Mouse (Mus musculus): ENCODE data around the gene Hist1h4j.
"Not testable (repeated sequence)": the region's sequence is repeated elsewhere in the genome, so short reads cannot be mapped to it uniquely, and the experiment has no call there.

Hist1h4j gene

DNA sequence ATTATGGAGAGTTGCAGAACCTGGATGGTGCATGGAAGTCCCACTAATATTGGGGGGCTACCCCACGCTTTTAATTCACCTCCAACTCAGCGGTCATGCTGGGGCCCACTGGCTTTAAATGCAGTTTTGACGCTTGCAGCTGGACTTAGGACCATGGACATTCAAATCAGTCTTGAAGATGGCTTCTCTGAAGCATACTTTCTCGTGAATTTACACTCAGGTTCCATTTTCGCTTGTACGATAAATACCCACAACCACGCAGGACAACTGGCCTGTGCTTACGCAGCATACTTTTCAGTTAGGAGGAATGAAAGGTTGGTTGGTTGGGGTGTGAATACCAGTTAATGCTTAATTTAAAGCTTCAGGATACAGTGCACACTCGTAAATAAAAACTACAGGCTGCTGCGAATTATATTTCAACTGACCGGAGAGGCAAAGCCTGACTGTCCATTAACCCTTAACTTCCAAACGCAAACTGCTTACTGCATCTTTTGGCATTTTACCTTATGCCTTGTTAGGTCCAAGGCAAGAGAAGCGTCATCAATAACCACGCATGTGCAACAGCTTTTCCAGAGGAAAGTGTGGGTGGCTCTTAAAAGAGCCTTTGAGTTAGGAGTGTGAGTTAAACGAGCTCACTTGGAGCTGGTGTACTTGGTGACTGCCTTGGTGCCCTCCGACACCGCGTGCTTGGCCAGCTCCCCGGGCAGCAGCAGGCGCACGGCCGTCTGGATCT, 19.6 kb upstream of the Hist1h4j start:
- no peaks in the 10 kb centered on the region for H3K36me3 ChIP-seq (ENCODE audit: insufficient read depth, low read length)
- H3K4me1 ChIP-seq (replicated peaks; ENCODE audit: low read depth, low read length): peaks cover 31% of the 10 kb centered on the region
- no peak for TF ChIP-seq POU5F1 (IDR thresholded peaks at IDR 0.05; ENCODE audit: borderline replicate concordance, low read length)
- no peak for TF ChIP-seq CTCF (conservative IDR thresholded peaks at IDR 0.05; ENCODE audit: low read length)
- peak overlapping the region; percentile 76 for H3K4me3 ChIP-seq (replicated peaks; ENCODE audit: low read length)
- no peaks in the 10 kb centered on the region for H3K9me3 ChIP-seq (ENCODE audit: low read length)
- no peaks in the 10 kb centered on the region for H3K27me3 ChIP-seq (ENCODE audit: insufficient read depth, low read length)

DNA sequence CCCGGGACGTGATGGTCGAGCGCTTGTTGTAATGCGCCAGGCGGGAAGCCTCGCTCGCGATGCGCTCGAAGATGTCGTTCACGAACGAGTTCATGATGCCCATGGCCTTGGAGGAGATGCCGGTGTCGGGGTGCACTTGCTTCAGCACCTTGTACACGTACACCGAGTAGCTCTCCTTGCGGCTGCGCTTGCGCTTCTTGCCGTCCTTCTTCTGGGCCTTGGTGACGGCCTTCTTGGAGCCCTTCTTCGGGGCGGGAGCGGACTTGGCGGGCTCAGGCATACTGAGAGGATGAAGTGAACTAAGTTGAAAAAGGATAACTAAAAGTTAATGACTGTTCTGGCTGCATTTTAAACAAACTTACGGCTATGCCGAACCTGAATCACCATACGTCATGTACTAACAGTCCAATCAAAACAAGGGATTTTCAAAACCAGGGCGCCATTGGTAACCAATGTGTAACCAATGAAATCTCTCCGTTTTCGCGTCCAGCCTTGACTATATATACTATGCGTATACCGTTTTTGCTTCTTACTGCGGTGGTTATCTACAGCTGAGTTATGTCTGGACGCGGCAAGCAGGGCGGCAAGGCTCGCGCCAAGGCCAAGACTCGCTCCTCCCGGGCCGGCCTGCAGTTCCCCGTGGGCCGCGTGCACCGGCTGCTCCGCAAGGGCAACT, 18.9 kb upstream of the Hist1h4j start, which contains the start of the genes Hist1h2bl and Hist1h2ai:
TSS of gene Hist1h2bl (minus strand) at position 280 of the 676 bp plus-strand sequence.
TSS of gene Hist1h2ai (plus strand) at position 559 of the 676 bp plus-strand sequence.
- Histone ChIP-seq H3K4me3 (replicated peaks; ENCODE audit: low read length) (peak within 1 kb of the TSS; percentile 76), H3K4me1 (replicated peaks; ENCODE audit: low read depth, low read length) (peaks cover 36% of the 10 kb centered on the region)
- H3K36me3 ChIP-seq (ENCODE audit: insufficient read depth, low read length); H3K9me3 ChIP-seq (ENCODE audit: low read length); H3K27me3 ChIP-seq (ENCODE audit: insufficient read depth, low read length): not testable (repeated sequence)

- not testable (repeated sequence) for H3K27me3 ChIP-seq (ENCODE audit: insufficient read depth, low read length); H3K36me3 ChIP-seq (ENCODE audit: insufficient read depth, low read length); H3K9me3 ChIP-seq (ENCODE audit: low read length)
- peaks cover 29% of the 10 kb centered on the region for H3K4me1 ChIP-seq (replicated peaks; ENCODE audit: low read depth, low read length)
- peak overlapping the region; percentile 75 for H3K4me3 ChIP-seq (replicated peaks; ENCODE audit: low read length)
Observed at GRCm38 (mm10) chr13:21716540-21717391, 18.1 kb upstream of the Hist1h4j start.

DNA sequence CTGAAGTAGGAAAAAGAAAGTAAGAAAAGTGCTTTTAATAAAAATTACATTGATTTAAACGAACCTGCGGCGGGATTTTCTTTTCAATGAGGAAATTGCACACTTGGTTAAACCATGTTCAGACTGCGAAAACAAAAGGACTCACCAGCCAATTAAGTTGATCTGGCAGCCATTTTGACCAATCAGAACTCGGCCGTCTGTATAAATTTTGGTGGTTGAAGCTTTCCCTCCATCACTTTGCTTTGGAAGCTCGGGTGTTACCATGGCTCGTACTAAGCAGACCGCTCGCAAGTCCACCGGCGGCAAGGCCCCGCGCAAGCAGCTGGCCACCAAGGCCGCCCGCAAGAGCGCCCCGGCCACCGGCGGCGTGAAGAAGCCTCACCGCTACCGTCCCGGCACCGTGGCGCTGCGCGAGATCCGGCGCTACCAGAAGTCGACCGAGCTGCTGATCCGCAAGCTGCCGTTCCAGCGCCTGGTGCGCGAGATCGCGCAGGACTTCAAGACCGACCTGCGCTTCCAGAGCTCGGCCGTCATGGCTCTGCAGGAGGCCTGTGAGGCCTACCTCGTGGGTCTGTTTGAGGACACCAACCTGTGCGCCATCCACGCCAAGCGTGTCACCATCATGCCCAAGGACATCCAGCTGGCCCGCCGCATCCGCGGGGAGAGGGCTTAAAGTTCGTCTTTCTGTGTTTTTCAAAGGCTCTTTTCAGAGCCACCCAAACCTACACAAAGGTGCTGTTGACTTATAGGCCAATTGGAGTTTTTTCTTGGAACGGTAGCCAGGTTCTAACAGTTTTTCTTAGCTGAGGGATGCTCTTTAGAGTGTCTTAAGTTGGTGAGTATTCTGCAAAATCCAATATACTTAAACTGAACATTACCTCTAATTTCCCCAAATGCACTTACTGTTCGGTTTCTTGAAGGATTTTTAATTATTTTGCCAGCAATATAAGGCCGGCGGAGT, 17.2 kb upstream of the Hist1h4j start, which contains the start of gene Hist1h3h:
TSS of gene Hist1h3h (plus strand) at position 263 of the 961 bp plus-strand sequence.
- H3K27me3 ChIP-seq (ENCODE audit: insufficient read depth, low read length); H3K36me3 ChIP-seq (ENCODE audit: insufficient read depth, low read length); H3K9me3 ChIP-seq (ENCODE audit: low read length): not testable (repeated sequence)
- Histone ChIP-seq H3K4me3 (replicated peaks; ENCODE audit: low read length) (peak within 1 kb of the TSS; percentile 75), H3K4me1 (replicated peaks; ENCODE audit: low read depth, low read length) (peaks cover 30% of the 10 kb centered on the region)

- H3K4me3 ChIP-seq (replicated peaks; ENCODE audit: low read length): peak overlapping the region; percentile 75
Observed at GRCm38 (mm10) chr13:21718381-21719080, 16.3 kb upstream of the Hist1h4j start.

GRCm38 (mm10) chr13:21721107-21721756, 13.6 kb upstream of the Hist1h4j start:
- peak overlapping the region; percentile 66 for H3K4me3 ChIP-seq (replicated peaks; ENCODE audit: low read length)
- H3K27me3 ChIP-seq (ENCODE audit: insufficient read depth, low read length); H3K36me3 ChIP-seq (ENCODE audit: insufficient read depth, low read length): not testable (repeated sequence)

More at GRCm38 (mm10) chr13:21718381-21719080, 16.3 kb upstream of the Hist1h4j start:
- Histone ChIP-seq H3K27me3 (ENCODE audit: insufficient read depth, low read length) (no peaks in the 10 kb centered on the region), H3K9me3 (ENCODE audit: low read length) (no peaks in the 10 kb centered on the region), H3K4me1 (replicated peaks; ENCODE audit: low read depth, low read length) (peaks cover 30% of the 10 kb centered on the region), H3K36me3 (ENCODE audit: insufficient read depth, low read length) (no peaks in the 10 kb centered on the region)
- TF ChIP-seq NANOG (IDR thresholded peaks at IDR 0.05; ENCODE audit: borderline replicate concordance, low read length) (no peak), CTCF (conservative IDR thresholded peaks at IDR 0.05; ENCODE audit: low read length) (no peak), POU5F1 (IDR thresholded peaks at IDR 0.05; ENCODE audit: borderline replicate concordance, low read length) (no peak)

GRCm38 (mm10) chr13:21721757-21722372, 13.0 kb upstream of the Hist1h4j start, which contains the start of gene Hist1h2bm:
Gene Hist1h2bm, plus strand, starts transcription at chr13:21722044.
- not testable (repeated sequence) for H3K27me3 ChIP-seq (ENCODE audit: insufficient read depth, low read length); H3K36me3 ChIP-seq (ENCODE audit: insufficient read depth, low read length)
- Histone ChIP-seq H3K4me1 (replicated peaks; ENCODE audit: low read depth, low read length) (peaks cover 23% of the 10 kb centered on the region), H3K9me3 (ENCODE audit: low read length) (peaks cover 28% of the 10 kb centered on the region), H3K4me3 (replicated peaks; ENCODE audit: low read length) (peak within 1 kb of the TSS; percentile 66)

More at GRCm38 (mm10) chr13:21721107-21721756, 13.6 kb upstream of the Hist1h4j start:
- H3K9me3 ChIP-seq (ENCODE audit: low read length): peaks cover 21% of the 10 kb centered on the region
- H3K4me1 ChIP-seq (replicated peaks; ENCODE audit: low read depth, low read length): peaks cover 23% of the 10 kb centered on the region

Measured in E14TG2a.4 (cell line).